Mouse (Mus musculus): ENCODE results near the gene Tiam1.
A peak's percentile ranks its signal among the peaks of the same experiment; 100 is the strongest.

Gene Tiam1

DNA sequence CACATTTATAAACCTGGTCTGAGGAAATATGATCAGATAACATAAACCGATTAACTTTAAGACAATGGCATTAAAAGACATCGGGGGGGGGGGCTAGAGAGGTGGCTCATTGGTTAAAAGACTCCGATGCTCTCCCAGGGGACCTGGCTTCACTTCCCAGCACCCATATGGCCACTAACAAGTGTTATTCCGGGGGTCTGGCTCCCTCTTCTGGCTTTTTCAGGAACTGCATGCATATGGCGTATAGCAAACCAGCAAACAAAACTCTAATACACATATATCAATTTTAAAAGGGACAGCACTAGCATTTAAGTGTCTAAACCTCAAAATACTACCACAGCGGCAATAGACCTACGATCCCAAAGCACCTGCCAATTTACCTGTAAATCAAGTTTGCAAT lies 347.0 kb downstream of the Tiam1 start:
- DNase-seq (ENCODE audit: low spot score), result peak; percentile 7

DNA sequence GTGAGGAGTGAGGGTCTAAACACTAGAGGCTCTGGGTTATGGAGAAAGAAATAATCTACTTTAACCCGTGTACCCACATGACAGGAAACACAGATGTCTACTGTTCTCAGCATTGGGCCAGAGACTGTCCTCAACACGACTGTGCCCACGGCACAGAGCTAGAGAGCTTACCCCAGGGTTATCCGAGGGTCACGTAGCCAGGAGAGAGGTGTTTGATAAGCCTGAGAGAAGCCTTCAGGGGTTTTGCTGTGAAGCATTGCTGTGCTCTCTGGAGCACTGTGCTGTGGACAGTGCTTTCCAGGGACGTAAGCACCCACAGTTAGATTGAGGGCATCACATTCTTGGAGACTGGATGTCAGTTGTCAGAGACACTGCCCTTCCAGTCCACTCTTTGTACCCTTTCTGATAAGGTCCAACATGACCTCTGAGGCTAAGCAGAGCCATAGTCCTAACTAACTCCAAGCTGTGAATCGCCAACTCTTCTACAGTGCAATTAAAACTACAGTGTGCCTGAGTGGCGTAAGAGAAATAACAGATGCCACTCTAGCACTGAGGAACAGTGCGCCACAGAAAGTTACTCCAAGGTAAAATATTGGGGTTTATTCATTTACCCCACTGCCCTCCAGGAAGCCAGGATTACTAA lies 353.7 kb downstream of the Tiam1 start:
- DNase-seq (ENCODE audit: low spot score), result no peak

GRCm38 (mm10) chr16:89785795-89786194 lies 357.8 kb downstream of the Tiam1 start:
- no peak for DNase-seq (ENCODE audit: low spot score)

- DNase-seq (ENCODE audit: low spot score), result no peak
Observed at GRCm38 (mm10) chr16:89779705-89780104, 363.9 kb downstream of the Tiam1 start.

- no peak for DNase-seq (ENCODE audit: low spot score)
Observed at GRCm38 (mm10) chr16:89777450-89777849, 366.1 kb downstream of the Tiam1 start.

- no peak for DNase-seq (ENCODE audit: low spot score)
Observed at GRCm38 (mm10) chr16:89774553-89774913, 369.0 kb downstream of the Tiam1 start.

GRCm38 (mm10) chr16:89773657-89774552 lies 369.7 kb downstream of the Tiam1 start:
- peak; percentile 86 for DNase-seq (ENCODE audit: low spot score)

DNA sequence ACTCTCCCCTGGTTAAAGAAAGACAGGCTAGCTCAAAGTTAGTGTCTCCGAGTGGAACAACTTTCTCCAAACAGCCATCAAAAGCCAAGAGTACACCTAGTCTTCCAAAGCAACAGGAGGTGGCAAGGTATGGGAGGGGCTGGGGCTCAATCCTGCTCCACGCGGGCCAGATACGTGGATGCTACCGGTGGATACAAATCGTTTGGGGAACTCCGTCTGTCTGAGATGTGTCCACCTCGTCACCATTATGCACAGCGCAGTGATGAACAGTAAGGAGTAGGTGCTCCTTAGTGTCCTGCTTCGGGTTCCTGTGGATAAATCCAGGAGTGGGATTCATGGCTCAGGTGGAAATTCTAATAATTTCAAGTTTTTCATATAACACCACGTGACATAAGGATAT lies 377.6 kb downstream of the Tiam1 start:
- DNase-seq (ENCODE audit: low spot score), result no peak

DNA sequence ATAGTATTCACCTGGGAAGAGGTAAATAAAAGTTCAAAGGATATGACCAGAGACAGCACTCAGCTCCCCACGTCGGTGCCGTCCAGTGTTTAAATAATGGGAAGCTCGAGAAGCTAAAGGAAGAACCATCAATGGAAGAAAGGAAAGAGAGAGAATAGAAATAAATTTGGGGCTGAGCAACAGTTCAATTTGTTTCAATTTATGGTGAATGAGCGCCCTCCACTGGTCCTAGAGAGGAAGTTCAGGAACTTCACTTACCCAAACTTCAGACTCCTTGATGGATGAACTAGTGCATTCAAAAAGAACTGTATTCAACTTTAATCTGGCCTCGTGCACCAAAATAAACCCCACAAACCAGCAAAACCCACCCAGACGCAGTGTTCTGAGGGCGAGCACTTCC lies 378.1 kb downstream of the Tiam1 start:
- DNase-seq (ENCODE audit: low spot score), result peak; percentile 17

DNA sequence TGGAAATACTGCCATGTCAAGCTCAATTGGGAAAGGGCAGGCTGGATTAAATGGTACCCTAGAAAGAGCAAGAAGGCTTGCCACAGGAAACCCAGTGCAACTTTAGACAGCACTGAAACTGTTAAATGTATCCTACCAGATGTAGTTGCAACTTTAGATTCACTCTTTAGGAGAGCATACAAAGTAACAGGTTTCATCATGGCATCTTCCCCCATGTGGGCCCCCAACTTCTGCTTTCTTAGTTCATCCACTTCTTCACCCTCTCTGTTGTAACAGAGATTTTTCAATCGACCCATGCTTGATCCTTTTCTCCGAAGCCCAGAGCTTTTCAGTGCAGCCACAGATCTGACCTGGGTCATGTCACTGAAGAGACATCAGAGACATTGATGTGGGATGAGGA lies 379.8 kb downstream of the Tiam1 start:
- DNase-seq (ENCODE audit: low spot score), result no peak

GRCm38 (mm10) chr16:89762523-89762922 lies 381.0 kb downstream of the Tiam1 start:
- no peak for DNase-seq (ENCODE audit: low spot score)

GRCm38 (mm10) chr16:89762096-89762495 lies 381.5 kb downstream of the Tiam1 start:
- no peak for DNase-seq (ENCODE audit: low spot score)

GRCm38 (mm10) chr16:89757384-89757783 lies 386.2 kb downstream of the Tiam1 start:
- DNase-seq (ENCODE audit: low spot score), result no peak

GRCm38 (mm10) chr16:89754709-89755108 lies 388.9 kb downstream of the Tiam1 start:
- no peak for DNase-seq (ENCODE audit: low spot score)

DNA sequence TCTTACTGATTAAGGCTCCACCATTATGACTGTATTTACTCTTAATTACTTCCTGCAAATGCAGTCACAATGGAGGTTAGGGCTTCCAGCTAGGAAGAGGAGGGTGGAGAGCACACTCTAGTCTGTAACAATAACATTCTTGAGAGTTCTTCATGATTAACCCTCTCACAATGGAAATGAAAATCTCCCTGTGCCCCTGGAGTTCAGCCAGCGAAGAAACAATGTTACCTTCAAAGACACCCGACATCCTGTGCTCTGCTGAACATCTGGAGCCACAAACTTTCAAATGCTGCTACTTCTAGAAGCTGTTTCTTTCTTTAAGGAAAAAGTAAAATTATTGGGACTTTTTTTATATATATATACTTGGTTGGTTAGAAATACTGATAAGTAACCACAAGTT lies 395.7 kb downstream of the Tiam1 start:
- no peak for DNase-seq (ENCODE audit: low spot score)

GRCm38 (mm10) chr16:89739559-89739958 lies 404.0 kb downstream of the Tiam1 start:
- no peak for DNase-seq (ENCODE audit: low spot score)

DNA sequence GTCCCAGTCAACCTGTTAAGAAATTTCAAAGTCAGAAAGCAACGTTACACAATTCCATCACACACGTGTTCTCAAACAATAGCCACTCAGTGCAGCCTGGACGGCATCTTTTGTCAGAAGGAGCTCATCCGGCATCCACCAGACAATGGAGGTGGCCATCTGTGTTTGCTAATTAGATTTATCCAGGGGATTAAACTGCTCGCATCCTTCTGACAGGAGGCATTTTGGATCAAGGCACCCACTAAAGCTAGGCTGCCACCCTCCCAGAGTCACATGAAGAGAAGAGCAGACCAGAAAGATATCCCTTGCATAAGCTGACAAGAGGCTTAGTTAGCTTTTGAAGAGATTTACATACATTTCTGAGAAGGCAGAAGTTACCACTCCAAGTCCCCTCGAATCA lies 404.6 kb downstream of the Tiam1 start:
- DNase-seq (ENCODE audit: low spot score), result peak; percentile 46
